Mouse (Mus musculus) layer of hippocampus, adult 2 months (tissue): ENCODE measurements around the gene Ebi3. TPM values are rescaled to one million over a fixed set of nuclear protein-coding genes. Genes with fewer than 3 reads are reported as not detected.

Experiments
- DNase-seq, 2 experiments: peaks; one replicate each; pipeline ENCODE4 v3.0.0; 2022; ENCODE audit warnings: low spot score in 2 of 2
- H3K27ac ChIP-seq: fragments of 200-600 bp; 2 replicates; pipeline ENCODE4 v1.8.1; 2022
- H3K4me3 ChIP-seq: fragments of 200-600 bp; 2 replicates; pipeline ENCODE4 v1.8.1; 2022; ENCODE audit warnings: mild to moderate bottlenecking
- CTCF ChIP-seq: fragments of 200-600 bp; conservative IDR thresholded peaks from 2 replicates; pipeline ENCODE4 v1.8.1; 2022; ENCODE audit warnings: antibody characterized with exemption, mild to moderate bottlenecking, moderate library complexity
- total RNA-seq, 2 experiments: library from RNA; stranded (reverse); gene quantifications; 2 replicates each; pipeline ENCODE4 v1.2.3; 2021

The Ebi3 gene
- total RNA-seq, 2 experiments from 2014 or later: 1.0 to 1.6 TPM

DNA sequence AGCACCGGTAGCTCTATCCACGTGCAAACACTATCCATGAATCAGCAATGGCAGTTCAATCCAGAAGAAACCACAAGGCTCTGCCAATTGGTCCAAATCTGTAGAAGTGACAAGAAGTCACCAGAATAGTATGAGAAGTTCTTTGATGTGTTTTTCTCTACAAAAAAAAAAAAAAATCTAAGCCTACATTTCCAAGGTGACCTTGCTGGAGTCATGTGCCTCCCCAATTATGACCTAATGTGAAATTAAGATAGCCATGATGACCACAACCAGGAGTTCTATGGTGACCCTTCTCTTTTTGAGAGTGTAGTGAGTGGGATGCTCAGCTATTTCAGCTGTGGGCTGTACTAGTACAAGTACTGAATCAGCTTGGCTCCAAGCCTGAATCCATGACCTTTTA is 3.0 kb upstream of the Ebi3 start, which contains the start of gene Zfp119b:
Zfp119b (minus strand) TSS at position 101 of the 400 bp plus-strand sequence.
- no peak for DNase-seq
- Histone ChIP-seq H3K4me3 (no peak within 1 kb of the TSS), H3K27ac (no peak within 1 kb of the TSS)
- no peak for TF ChIP-seq CTCF

- no peak overlapping the region for H3K4me3 ChIP-seq
- no peak overlapping the region for H3K27ac ChIP-seq
- no peak for TF ChIP-seq CTCF
- no peak for DNase-seq
Observed at GRCm38 (mm10) chr17:55950601-55951000, 1.8 kb upstream of the Ebi3 start.

GRCm38 (mm10) chr17:55952041-55952440 is 399 bp upstream of the Ebi3 start:
- no peak overlapping the region for H3K4me3 ChIP-seq
- no peak for DNase-seq
- TF ChIP-seq CTCF: no peak

DNA sequence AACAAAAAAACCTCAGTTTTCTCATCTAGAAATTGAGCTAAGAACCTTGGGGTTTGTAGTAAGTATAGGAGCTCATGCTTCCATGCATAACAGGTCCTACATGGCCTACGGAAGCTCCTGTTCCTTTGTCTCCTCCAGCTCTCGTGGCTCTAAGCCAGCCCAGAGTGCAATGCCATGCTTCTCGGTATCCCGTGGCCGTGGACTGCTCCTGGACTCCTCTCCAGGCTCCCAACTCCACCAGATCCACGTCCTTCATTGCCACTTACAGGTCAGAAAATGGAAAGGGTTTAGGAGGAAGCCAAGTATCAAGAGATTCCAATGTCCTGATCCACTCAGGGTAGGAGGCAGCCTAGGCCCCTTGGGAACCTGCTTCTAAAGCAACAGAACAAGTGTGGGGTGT is 1.3 kb downstream of the Ebi3 start:
- DNase-seq: no peak
- Histone ChIP-seq H3K27ac (no peak overlapping the region), H3K4me3 (no peak overlapping the region)
- TF ChIP-seq CTCF: no peak

More at GRCm38 (mm10) chr17:55952041-55952440, 399 bp upstream of the Ebi3 start:
- no peak overlapping the region for H3K27ac ChIP-seq

- no peak for TF ChIP-seq CTCF
- H3K27ac ChIP-seq: no peak overlapping the region
- H3K4me3 ChIP-seq: no peak overlapping the region
- no peak for DNase-seq
Observed at GRCm38 (mm10) chr17:55954229-55954628, 1.8 kb downstream of the Ebi3 start.

- no peak for TF ChIP-seq CTCF
- DNase-seq: peak; percentile 67 to 68
- H3K27ac ChIP-seq: peak overlapping the region; percentile 16; the same call in 1 of the 2 replicates
- H3K4me3 ChIP-seq: peak overlapping the region; percentile 55
Observed at GRCm38 (mm10) chr17:55956129-55956528, 3.7 kb downstream of the Ebi3 start.

DNA sequence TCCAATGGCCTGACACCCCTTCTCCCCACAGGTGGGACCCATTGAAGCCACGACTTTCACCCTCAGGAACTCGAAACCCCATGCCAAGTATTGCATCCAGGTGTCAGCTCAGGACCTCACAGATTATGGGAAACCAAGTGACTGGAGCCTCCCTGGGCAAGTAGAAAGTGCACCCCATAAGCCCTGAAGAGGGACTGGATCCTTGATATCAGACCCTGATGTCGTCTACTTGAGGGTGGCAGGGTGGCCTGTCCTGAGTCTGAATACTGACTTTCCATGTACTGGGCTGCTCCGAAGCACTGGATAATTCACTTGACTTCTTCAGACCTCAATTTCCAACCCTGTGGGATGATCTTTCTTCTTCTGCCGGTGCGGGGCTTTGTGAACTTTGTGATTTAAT is 4.2 kb downstream of the Ebi3 start:
- Histone ChIP-seq H3K27ac (peak overlapping the region; percentile 16; the same call in 1 of the 2 replicates), H3K4me3 (peak overlapping the region; percentile 55)
- TF ChIP-seq CTCF: no peak
- DNase-seq: no peak

DNA sequence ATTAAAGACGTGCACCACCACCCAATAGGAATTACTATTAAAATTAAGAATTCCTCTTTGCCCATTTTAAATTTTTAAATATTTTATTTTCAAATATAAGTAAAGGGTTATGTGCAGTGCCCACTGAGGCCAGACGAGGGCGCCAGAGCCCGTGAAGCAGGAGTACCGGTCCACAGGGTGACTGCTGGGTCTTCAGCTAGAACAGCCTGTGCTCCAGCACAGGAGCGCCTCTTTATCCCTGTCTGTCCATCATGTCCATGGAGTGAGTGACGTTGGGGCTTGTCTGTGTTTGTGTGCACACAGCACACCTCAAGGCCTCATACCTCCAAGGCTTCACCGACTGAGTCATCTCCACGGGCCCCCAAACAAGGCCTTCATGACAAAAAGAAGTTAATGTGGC is 4.7 kb downstream of the Ebi3 start:
- H3K27ac ChIP-seq: peak overlapping the region; percentile 46; the same call in 1 of the 2 replicates
- H3K4me3 ChIP-seq: no peak overlapping the region
- TF ChIP-seq CTCF: peak; percentile 97
- peak in 1 of 2 experiments; percentile 80 for DNase-seq

DNA sequence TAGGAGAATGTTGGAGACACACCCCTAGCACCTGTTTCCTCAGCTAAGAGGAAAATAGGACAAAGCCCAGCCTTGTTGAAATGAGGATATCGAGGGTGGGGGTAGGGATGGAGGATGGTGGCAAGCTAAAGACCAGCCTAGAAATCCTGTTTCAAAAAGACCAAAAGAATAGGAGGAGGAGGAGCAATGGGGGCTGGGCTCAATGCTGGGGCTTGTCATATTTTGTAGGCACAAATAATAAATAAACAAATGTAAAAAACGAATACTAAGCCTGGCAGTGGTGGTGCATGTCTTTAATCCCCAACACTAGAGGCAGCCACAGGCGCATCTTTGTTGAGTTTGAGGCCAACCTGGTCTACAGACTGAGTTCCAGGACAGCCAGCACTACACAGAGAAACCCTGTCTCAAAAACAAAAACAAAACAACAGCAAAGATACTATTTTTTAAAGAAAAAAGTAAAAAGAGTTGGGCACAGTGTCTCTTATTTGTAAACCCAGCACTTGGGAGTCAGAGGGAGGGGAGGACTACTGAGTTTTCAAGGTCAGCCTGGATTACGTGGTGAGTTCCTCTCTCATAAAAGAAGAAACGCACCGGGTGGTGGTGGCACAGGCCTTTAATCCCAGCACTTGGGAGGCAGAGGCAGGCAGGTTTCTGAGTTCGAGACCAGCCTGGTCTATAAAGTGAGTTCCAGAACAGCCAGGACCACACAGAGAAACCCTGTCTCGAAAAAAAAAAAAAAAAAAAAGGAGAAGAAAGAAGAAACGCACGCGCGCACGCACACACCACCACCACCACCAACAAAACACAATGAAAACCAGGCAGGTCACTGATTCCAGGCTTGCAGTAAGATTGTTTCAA is 5.5 kb downstream of the Ebi3 start:
- no peak for TF ChIP-seq CTCF
- DNase-seq: no peak
- Histone ChIP-seq H3K4me3 (peak overlapping the region; percentile 59), H3K27ac (peak overlapping the region; percentile 93)

DNA sequence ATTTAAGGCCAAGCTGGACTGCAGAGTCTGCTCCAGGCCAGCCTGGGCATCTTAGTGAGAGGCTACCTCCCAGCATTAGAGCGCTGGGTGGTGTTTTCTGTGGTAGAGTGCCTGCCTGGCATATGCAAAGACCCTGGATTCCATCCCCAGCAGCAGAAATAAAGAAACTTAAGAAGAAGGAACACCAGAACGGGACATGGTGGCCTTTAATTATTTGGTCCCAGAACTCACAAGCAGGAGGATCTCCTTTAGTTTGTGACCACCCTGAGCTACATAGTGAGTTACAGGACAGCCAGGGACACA is 6.1 kb downstream of the Ebi3 start:
- no peak for DNase-seq
- peak overlapping the region; percentile 93 for H3K27ac ChIP-seq
- TF ChIP-seq CTCF: no peak
- peak overlapping the region; percentile 59 for H3K4me3 ChIP-seq

DNA sequence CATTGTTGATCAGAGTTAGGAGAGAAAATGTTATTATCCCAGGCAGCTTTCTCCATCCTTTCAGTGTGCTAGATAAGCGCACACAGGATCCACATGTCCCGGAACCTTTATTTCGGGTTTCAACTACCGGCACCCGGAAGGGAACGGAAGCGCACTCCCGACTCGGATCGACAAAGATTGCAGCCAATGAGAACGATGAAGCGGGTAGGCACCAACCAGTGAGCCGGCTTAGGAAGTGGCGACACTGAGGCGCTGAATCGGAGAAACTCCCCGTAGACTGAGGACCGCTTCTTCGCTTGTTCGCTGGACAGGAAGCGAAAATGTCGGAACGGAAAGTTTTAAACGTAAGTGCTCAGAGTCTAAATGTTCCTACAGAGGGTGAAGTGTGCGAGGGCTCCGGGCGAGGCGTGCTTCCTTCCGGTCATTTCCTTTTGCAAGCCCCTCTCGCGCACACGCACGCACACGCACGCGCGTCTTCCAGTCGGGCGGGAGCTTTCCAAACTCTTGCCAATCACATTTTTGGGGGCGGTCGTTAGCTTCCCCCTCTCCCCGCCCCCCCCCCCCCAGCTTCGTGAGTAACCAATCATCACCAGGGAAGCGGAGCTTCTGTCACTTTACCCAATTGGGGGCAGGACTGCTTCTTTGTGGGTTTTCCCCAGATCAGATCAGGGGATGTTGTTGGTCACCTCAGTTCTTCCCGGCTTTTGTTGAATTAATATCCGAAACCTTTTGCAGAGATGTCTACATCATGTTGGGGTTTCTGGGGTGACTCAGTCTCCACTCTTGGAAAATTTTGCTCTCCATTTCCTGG is 6.7 kb downstream of the Ebi3 start, which contains the start of gene Yju2:
Yju2 (plus strand) TSS at position 182 of the 811 bp plus-strand sequence.
- Histone ChIP-seq H3K27ac (peak within 1 kb of the TSS; percentile 93), H3K4me3 (peak within 1 kb of the TSS; percentile 59)
- DNase-seq: peak; percentile 95
- no peak for TF ChIP-seq CTCF

GRCm38 (mm10) chr17:55959946-55960740 is 7.7 kb downstream of the Ebi3 start:
- no peak for DNase-seq
- H3K27ac ChIP-seq: peak overlapping the region; percentile 93

More at GRCm38 (mm10) chr17:55959946-55960740, 7.7 kb downstream of the Ebi3 start:
- TF ChIP-seq CTCF: no peak
- peak overlapping the region; percentile 59 for H3K4me3 ChIP-seq
